17 mouse cellular contexts compared by ENCODE assay signal in genomic region chr1:89359257-89359656, GRCm38 (mm10).
"Had no signal": no experiment of that assay in that cellular context is flagged by ENCODE, and none has a peak within 500 bp of the region (broad histone marks: within the 10 kb centered on the region; RNA-seq: fewer than 3 reads in every experiment).

No protein-coding gene starts in this region.

- DNase-seq: liver, embryonic 13.5 days; liver, postnatal 0 days; lung, postnatal 10 days; right cerebral cortex, postnatal 14 days; thymus, adult 2 months; thymus, postnatal 25 days; thymus, postnatal 4 days had no signal

- H3K4me3 ChIP-seq: liver, embryonic 13.5 days; liver, embryonic 15.5 days; lung, embryonic 15.5 days; megakaryocyte, embryonic 14.5 days; midbrain, embryonic 12.5 days; midbrain, embryonic 15.5 days; neural tube, embryonic 12.5 days; stomach, embryonic 15.5 days had no signal

- H3K9me3 ChIP-seq: liver, embryonic 15.5 days; lung, embryonic 15.5 days; midbrain, embryonic 15.5 days; stomach, embryonic 15.5 days had no signal

- ATAC-seq: liver, postnatal 0 days; midbrain, embryonic 15.5 days had no signal

- H3K27me3 ChIP-seq: liver, embryonic 13.5 days; liver, embryonic 15.5 days; lung, embryonic 15.5 days; midbrain, embryonic 12.5 days; midbrain, embryonic 15.5 days; neural tube, embryonic 12.5 days; stomach, embryonic 15.5 days had no signal

- H3K4me2 ChIP-seq: liver, embryonic 11.5 days; liver, embryonic 13.5 days; liver, embryonic 15.5 days; lung, embryonic 15.5 days; midbrain, embryonic 12.5 days; midbrain, embryonic 15.5 days; neural tube, embryonic 12.5 days; stomach, embryonic 15.5 days had no signal

- H3K36me3 ChIP-seq: liver, embryonic 13.5 days; liver, embryonic 15.5 days; lung, embryonic 15.5 days; midbrain, embryonic 12.5 days; midbrain, embryonic 15.5 days; neural tube, embryonic 12.5 days; stomach, embryonic 15.5 days had no signal

- H3K9ac ChIP-seq: liver, embryonic 13.5 days; liver, embryonic 15.5 days; liver, postnatal 0 days; lung, embryonic 15.5 days; midbrain, embryonic 12.5 days; midbrain, embryonic 15.5 days; neural tube, embryonic 12.5 days; stomach, embryonic 15.5 days had no signal

- H3K27ac ChIP-seq: liver, embryonic 13.5 days; liver, embryonic 15.5 days; lung, embryonic 15.5 days; macrophage; midbrain, embryonic 12.5 days; midbrain, embryonic 15.5 days; neural tube, embryonic 12.5 days; stomach, embryonic 15.5 days; stomach, postnatal 0 days had no signal

- H3K4me1 ChIP-seq: liver, embryonic 13.5 days; liver, embryonic 15.5 days; lung, embryonic 15.5 days; megakaryocyte, embryonic 14.5 days; midbrain, embryonic 15.5 days; neural tube, embryonic 12.5 days; stomach, embryonic 15.5 days had no signal
